Mouse (Mus musculus): ENCODE results near the gene Eif4b. TPM values are rescaled to one million over a fixed set of nuclear protein-coding genes. Genes with fewer than 3 reads are reported as not detected.
A peak's percentile ranks its signal among the peaks of the same experiment; 100 is the strongest.

Gene Eif4b
- total RNA-seq (2015), result 78.2 and 82.3 TPM in 2 replicates
- total RNA-seq (2017), result 199 and 204 TPM in 2 replicates

DNA sequence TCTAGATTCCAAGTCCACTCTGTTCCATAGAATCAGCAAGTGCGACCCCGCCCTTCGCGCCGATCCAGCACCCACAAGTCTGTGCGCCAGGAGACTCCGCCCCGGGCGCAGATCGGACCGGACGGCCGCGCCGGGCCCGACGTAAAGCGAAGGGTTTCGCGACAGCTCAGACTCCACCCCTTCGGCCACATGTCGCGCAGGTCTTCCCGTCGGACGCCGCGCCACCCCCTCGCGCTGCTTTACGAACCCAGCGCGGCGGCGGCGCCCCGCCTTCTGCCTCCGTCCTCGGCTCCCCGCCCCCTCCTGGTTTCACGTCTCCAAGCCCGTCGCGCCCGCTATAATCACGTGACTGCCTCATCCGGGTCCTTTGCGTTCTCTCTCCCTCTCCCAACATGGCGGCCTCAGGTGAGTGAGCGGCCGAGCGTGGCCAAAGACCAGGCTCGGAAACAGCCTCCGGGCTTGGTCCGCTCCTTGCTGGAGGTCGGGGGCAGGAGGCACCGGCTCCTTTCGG, at the start of gene Eif4b:
TSS of gene Eif4b (plus strand) at position 215 of the 511 bp plus-strand sequence.
- peak; percentile 98 for ATAC-seq (ENCODE audit: poor library complexity, severe bottlenecking)

DNA sequence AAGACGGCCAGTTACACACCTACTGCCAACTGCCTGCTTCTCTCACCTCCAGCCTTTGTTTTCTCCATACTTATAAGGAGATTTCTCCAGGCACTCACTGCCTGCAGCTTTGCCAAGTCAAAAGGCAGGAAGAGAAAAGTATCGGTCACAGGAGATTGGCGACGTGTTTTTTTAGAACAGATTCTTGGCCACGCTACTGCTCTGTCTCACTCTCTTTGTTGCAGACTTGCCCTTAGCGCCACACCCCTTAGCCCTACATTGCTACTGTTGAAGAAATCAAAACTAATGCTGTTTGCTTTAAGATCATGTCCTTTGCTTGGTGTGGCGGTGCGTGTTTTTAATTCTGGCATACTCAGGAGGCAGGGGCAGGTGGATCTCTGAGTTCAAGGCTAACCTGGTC, 49.7 kb upstream of the Eif4b start:
- ATAC-seq (ENCODE audit: poor library complexity, severe bottlenecking), result no peak

DNA sequence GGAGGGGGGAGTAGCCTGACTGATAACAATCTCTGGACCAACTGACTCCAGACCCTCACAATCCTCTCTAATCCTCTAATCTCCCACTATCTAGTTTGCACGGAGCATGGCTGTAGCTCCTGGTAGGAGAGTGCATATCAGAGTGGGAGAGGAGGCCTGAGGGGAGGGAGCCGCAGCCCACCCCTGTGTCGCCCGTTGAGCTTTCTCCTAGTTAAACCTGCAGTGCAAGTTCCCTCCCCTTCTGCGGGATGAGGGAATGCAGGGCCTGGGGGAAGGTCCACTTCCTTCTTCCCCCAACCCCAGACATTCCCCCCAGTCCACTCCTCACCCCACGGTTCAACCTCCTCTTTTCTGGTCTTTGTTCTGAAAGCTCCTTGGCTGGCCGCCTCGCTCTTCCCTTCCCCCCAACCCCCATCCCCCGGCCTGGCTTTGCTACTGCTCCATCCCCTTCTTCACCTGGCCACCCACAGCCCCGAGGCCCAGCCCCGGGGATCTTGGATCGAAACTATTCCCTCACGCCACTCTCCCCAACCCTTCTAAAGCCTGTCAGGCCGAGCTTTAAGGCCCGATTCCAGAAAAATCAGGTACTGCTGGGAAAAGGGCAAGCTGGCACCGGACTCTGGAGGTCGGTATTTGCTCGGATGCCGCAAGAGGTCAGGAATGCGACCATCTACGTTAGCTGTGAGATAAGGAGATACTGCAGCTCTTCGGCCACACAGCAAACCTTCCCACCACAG, 48.3 kb upstream of the Eif4b start:
- ATAC-seq (ENCODE audit: poor library complexity, severe bottlenecking), result peak; percentile 20; the same call in 1 of the 2 replicates

DNA sequence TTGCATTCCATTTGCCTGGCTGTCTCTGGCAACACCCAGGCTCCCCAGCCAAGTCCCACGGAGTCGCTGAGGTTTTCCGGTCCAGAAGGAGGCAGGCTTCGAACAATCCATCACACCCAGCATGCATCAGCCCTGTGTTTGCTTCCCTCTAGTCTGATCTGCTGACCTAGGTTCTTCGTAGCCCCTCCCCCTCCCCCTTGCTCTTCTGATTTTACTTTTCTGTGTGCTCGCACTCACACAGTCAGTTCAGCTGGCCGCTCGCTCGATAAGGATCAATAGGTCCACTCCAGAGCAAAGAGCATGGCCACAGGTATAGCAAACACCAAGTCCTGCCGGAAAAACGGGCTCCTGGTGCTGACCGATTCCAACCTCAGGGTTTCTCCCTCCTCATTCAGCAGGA, 47.1 kb upstream of the Eif4b start:
- ATAC-seq (ENCODE audit: poor library complexity, severe bottlenecking), result no peak

DNA sequence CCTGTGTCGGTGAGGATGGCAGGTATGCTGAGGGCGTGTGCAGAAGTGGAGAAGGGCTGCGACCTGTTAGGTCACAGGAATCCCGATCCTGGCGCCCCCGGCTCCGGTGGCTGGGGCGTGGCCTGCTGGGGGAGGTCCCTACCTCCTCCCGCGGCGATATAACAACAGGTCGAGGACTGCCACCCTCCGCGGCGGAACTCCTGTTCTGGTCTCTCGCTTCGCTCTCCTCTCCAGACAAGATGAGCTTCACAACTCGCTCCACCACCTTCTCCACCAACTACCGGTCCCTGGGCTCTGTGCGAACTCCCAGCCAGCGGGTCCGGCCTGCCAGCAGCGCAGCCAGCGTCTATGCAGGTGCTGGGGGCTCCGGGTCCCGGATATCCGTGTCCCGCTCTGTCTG, 45.5 kb upstream of the Eif4b start, which contains the start of gene Krt18:
TSS of gene Krt18 (plus strand) at position 141 of the 400 bp plus-strand sequence.
- ATAC-seq (ENCODE audit: poor library complexity, severe bottlenecking), result peak; percentile 77

DNA sequence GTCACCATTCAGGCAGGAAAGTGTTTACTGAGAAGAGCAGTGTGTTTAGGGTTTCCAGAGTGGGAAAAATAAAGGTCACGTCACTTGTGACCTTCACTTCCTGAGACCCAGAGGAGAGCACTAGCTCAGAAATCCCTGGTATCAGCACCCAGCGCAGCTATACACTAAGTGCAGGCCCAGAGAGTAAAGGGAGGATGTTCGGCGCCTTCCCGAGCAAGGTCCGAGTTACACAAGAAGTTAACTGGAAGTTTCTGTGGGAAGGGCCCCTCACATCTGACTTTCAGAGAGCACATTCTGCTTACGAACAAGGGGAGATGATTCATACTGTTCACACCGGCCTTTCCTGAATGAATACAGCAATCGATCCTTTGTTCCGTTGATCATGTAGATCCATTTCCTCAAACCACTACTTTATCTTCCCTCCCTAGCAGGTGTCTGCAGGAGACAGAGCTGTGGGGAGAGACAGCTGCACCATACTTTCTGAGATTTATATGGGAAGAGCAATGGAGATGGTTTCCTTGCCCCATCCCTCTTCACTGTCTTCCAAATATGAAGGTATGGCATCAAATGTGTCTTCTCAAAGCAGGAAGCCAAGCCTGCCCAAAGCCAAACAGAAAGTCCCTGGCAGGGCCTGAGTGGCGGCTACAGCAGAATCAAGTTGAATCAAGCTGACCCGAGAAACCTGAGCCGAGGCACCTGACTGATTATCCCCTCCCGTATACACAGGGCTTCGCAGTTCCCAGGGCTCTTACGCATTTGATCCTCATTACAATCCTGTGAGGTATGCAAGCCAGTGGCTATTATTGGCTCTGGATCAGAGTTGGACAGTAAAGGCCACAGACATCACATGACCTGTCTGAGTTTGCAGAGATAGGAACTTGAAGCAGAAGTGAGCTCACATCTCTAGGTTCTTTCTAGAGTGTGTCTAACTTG, 39.2 kb upstream of the Eif4b start:
- ATAC-seq (ENCODE audit: poor library complexity, severe bottlenecking), result no peak

DNA sequence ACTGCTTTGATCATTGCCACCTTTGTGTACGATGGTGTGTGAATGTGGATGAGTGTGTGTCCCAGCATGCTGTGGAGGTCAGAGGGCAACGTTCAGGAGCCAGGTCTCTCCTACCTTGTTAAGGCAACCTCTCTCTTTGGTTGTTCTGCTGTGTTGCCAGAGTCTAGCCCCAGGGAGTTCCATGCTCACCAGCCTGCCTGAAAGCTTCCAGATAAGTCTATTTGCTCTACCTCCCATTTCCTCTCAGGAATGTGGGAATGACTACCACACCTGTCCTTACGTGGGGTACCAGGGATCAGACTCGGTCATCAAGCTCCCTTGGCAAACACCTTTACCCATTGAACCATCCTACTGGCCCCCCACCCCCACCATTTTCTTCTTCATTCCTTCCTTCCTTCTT, 33.3 kb upstream of the Eif4b start:
- ATAC-seq (ENCODE audit: poor library complexity, severe bottlenecking), result no peak

DNA sequence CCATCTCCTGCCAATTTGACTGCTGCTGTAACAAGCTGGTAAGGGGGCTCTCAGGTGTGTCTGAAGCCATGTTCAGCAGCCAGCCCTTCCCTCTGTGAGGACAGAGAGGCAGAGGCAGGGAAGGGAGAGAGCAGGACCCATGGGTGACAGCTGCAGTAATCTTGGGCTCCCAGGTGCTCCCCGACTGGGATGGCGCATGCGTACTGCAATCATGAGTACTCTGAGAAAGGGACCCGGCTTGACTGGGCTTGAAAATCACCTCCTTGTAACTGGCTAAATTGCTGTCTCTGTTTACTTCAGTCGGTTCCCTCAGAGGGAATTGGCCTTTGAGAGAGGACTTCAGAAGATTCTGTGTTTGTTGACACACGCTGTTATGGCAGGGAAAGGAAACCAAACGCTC, 31.6 kb upstream of the Eif4b start:
- no peak for ATAC-seq (ENCODE audit: poor library complexity, severe bottlenecking)

DNA sequence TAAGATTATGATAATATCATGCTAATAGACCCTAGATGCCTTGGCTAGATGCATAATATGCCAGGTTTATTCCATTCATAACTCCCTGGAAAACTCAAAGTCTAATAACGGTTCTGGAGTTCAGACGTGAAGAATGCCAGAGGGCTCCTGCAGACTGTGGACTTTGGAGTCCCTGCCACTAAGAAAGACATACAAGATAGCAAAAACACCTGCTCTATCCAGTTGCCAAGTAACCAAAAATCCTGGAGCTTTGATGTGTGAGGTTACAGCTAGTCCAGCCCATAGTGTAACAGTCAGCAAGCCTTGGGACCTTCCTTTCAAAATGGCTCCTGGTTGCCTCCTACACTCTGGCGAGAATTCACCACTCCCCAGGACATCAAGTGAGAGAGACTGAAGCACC, 28.8 kb upstream of the Eif4b start:
- ATAC-seq (ENCODE audit: poor library complexity, severe bottlenecking), result no peak

DNA sequence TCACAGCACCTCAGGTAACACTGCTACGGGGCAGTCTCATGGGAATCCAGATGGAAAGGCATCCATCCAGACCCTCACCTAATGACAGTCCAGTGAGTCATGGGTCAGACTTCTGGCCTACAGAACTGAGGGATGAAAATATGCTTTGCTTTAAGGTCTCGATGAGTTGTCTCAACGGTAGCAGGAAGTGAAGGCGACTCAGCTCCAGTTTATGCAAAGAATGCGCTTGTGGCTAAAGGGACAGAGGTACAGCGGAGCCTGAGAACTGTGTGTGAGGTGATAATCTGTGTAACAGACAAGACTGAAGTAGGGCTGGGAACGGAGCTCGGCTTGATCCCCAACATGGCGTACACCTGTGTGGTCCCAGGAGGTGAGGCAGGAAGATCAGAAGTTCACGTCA, 27.9 kb upstream of the Eif4b start:
- no peak for ATAC-seq (ENCODE audit: poor library complexity, severe bottlenecking)

DNA sequence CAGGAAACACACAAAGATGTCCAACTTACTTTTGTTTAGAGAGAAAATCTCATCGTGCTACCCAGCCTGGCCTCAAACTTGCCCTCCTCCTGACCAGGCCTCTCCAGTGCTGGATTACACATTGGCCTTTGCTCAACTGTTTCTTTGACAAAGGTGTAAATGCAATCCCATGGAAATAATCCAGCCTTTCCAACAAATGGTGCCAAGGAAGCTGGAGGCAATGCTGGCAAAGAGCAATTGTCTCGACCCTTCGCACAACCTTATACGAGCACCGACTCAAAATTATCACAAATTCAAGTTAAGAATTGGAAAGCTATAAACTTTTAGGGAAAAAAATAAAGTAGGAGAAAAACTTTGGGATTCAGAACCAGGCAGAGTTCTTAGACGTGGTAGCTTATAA, 25.6 kb upstream of the Eif4b start:
- ATAC-seq (ENCODE audit: poor library complexity, severe bottlenecking), result no peak

DNA sequence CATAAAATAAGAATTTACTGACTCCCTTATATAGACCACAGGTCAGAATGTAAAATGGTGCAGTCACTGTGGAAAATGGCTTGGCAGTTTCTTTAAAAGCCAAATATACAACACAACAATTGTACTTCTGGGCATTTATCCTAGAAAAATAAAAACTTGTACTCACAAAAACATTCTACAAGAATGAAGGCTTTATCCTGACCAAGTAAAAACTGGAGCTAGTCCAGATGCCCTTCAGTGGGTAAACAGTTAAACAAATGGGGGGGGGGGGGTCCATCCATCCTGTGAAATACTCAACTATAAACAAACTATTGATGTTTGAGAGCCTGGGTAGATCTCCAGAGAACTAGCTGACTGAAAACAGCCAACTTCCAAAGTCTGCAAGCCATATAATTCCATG, 23.7 kb upstream of the Eif4b start:
- no peak for ATAC-seq (ENCODE audit: poor library complexity, severe bottlenecking)

DNA sequence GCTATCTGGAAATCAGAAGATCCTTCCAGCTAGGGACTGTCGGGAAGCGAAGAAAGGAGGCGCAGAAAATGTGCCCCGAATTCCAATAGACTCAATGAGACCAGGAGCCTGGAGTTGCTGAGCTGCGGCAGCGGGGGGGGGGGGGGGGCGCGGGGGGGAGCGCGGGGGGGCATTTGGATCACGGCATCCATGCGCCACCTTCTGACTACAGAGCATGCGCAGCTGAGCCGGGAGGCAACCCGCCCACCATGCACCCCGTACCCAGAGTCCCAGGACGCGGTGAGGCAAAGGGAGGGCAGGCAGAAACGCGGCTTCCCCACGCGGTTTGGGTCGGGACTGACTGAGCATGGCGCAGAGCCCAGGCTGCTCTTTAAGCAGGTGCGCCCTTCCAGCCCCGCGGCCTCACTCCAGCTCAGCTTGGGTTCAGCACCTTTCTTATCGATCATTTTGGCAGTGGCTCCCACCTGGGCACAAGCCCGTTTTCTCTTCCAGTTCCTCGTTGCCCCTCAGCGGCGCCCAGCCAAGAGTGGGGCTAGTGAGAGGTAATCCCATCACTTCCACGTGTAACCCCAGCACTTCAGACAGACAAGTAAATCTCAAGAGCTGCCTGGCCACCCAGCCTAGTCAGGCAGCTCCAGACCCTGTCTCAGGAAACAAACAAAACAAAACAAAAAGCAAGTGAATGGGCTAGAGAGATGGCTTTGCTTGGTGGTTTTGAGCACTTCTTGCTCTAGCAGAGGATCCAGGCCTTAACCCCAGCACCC, 21.5 kb upstream of the Eif4b start:
- ATAC-seq (ENCODE audit: poor library complexity, severe bottlenecking), result peak; percentile 47; the same call in 1 of the 2 replicates

DNA sequence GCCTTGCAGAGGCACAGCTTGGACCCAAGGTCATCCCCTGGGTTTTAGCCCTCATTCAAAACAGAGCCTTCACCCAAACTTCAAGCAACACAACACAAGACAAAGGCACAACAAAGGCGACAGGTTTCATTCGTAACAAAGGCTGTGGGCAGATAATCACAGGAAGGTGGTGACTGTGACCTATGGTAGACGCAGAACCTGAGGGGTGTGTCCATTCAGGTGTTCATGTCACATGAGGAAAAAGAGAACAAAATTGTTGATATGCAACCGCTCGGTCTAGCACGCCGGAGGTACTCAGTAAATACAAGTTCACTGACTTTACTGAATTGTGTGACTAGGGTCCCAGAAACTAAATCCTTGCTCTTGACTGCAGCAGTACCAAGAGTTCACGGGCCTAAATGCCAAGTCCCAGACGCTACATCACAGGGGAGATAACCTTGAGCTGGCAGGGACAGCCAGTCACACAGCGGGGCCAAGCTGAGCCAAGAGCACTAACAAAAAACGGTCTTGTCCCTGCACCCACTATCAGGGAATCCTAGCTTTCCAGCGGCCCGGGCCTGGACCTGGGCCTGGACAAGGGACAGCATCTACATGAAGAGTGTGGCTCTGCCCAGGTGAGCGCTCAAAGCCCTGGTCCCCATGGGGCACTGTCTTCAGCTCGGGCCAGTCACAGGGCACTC, 16.9 kb upstream of the Eif4b start:
- no peak for ATAC-seq (ENCODE audit: poor library complexity, severe bottlenecking)

DNA sequence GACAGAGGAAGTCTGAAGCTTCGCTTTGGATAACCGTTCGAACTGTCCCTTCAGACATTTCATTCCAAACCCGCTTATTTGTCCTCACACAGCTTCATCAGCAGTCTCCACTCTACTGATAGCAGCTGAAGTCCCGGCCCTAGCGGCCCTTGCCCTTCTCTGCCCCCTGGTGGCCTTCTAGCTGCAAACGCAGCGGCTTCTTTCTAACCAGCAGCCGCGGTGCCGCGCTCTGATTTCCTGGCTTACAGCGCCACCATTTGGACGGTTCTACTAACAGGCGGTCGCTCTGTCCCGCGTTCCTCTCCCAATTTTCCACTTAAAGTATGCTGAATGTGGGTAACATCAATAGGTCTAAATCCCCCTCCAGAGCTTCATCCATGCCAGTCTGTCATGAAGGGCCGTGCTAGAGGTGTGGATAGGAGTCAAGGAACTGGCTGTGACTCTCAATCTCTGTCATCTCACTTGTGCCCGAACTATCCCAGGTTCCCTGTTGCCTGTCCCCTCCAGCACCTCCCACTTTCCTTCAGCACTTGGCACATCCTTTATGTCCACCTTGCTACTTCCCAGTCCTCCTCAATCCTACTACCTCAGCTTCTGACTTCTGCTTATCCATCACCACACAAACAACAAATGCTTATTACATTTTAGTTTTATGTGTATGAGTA, 7.8 kb upstream of the Eif4b start:
- peak; percentile 100 for ATAC-seq (ENCODE audit: poor library complexity, severe bottlenecking)

DNA sequence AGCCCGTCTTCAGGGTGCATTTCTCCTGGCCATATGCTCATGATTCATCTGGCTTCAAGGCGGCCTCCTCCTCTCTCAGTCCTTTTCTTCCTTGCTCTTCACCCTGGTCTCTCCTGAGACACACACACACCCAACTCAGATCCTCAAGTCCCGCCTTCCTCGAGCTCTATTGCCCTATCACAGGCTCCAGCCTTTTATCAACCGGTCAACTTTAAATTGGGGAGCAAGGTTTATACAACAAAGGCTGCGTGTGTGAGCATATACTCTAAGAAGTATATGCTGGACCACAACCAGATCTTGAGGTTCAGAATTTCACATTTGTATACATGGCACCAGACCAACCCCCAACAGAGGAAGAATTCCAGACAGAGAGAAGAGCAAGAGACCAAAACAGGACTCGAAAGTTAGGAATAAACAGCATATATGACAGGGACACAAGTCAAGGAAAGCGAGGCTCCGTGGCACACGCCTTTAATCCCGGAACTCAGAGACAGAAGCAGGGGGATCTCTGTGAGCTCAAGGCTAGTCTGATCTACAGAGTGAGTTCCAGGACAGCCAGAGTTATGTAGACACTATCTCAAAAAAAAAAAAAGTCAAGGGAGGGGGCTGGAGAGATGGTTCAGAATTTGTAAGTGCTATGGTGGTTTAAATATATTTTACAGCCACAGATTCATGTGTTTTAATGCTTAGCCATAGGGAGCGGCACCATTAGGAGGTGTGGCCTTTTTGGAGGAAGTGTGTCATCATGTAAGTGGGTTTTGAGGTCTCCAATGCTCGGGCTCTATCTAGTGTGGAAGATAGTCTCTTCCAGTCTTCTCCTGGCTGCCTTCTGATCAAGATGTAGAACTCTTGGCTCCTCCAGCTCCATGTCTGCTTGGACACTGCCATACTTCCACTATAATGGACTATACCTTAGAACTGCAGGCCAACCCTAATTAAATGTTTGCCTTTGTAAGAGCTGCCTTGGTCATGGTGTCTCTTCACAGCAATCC, 2.8 kb upstream of the Eif4b start:
- ATAC-seq (ENCODE audit: poor library complexity, severe bottlenecking), result no peak

DNA sequence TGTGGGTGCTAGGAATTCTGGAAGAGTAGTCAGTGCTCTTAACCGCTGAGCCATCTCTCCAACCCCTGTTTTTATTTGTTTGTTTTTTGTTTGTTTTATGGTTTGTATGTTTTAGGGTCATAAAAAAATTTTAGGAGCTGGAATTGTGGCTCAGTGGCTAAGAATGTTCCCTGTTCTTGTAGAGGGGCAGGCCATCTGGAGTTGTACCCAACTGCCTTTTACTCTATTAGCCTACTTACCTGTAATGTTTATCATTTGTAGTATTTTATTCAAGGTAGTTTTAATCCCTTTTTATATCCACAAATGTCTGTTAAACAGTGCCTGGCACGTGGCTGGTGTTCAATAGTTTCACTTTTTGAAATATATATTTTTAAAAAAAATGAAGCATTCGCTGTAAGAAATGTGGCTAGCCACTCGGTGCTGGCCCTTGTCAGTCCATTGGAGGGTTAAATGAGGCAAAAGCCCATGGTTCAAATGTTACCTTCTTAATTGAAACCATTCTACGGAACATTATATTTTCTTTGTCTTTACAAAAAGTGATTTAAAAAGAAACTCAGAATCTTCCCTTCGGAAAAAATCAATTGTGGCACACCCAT, 512 bp upstream of the Eif4b start:
- no peak for ATAC-seq (ENCODE audit: poor library complexity, severe bottlenecking)

DNA sequence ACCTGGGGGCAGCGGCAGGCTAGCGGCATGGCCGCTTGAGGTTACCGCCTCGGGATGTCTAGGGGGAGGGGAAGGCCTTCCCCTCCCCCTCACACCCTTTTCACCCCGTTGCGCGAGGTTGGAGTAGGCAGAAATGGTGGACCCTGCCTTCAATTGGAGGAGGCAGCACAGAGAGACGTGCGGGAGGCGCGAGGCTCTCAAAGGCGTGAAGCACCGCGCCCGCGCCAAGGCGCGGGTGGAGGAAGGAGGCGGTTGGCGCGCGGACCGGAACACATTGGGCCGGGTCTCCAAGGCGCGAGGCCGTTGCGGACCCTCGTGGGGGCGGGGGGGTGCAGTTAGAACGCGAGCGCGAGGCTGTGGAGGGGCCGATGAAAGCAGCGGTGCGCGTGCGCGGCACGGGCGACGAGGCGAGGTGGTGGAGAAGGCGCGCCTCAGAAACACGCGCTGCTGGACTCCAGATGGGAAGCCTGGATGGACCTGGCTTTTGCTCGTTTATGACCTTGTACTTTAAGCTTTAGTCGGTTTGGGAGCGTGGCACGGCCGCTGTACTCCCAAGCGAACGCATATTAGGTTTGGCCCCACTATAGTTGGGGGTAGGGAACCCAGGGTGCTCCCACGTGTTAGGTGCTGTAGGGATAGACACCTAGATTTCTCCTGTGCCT, 628 bp downstream of the Eif4b start:
- ATAC-seq (ENCODE audit: poor library complexity, severe bottlenecking), result peak; percentile 14

All from megakaryocyte, adult 5-6 weeks (primary cell).